Mouse (Mus musculus) liver, embryonic 11.5 days (tissue): ENCODE results near the gene Peak1. TPM values are rescaled to one million over a fixed set of nuclear protein-coding genes. Genes with fewer than 3 reads are reported as not detected.
A peak's percentile ranks its signal among the peaks of the same experiment; 100 is the strongest.

Experiments used
- ATAC-seq: fragments of 200-750 bp; cut with Nextera tagmentation; replicated peaks from 2 replicates; pipeline ENCODE4 v1.8.0; 2017; ENCODE audit warnings: moderate number of reproducible peaks, mild to moderate bottlenecking, moderate TSS enrichment, moderate library complexity; ENCODE audit not compliant: low FRiP score
- DNase-seq: peaks from one replicate; pipeline ENCODE4 v3.0.0-alpha.2; 2017; ENCODE audit warnings: low spot score
- H3K27ac ChIP-seq: fragments of 300-500 bp; sonication (generic); 2 replicates; pipeline ENCODE4 v1.5.1; 2014; ENCODE audit warnings: mild to moderate bottlenecking, low read depth, low read length, control low read depth
- H3K27me3 ChIP-seq: fragments of 300-500 bp; sonication (generic); replicated peaks from 2 replicates; pipeline ENCODE4 v1.6.1; 2014; ENCODE audit warnings: low read length, mixed read lengths; ENCODE audit not compliant: control insufficient read depth, insufficient read depth
- H3K36me3 ChIP-seq: fragments of 300-500 bp; sonication (generic); 2 replicates; pipeline ENCODE4 v1.6.1; 2014; ENCODE audit warnings: mild to moderate bottlenecking, low read length, moderate library complexity, mixed read lengths; ENCODE audit not compliant: control insufficient read depth, insufficient read depth
- H3K4me1 ChIP-seq: fragments of 300-500 bp; sonication (generic); replicated peaks from 2 replicates; pipeline ENCODE4 v1.6.1; 2014; ENCODE audit warnings: low read length, mixed read lengths; ENCODE audit not compliant: control insufficient read depth, insufficient read depth
- H3K4me2 ChIP-seq: fragments of 300-500 bp; sonication (generic); 2 replicates; pipeline ENCODE4 v1.6.1; 2014; ENCODE audit warnings: mild to moderate bottlenecking, control low read depth, moderate library complexity
- H3K4me3 ChIP-seq: fragments of 300-500 bp; sonication (generic); 2 replicates; pipeline ENCODE4 v1.5.1; 2014; ENCODE audit warnings: low read depth, low read length, control low read depth
- H3K9ac ChIP-seq: fragments of 300-500 bp; sonication (generic); 2 replicates; pipeline ENCODE4 v1.6.1; 2014; ENCODE audit warnings: low read depth, low read length, control low read depth
- H3K9me3 ChIP-seq: fragments of 300-500 bp; sonication (generic); 2 replicates; pipeline ENCODE4 v1.6.1; 2016; ENCODE audit warnings: low read length, inconsistent platforms, mixed read lengths; ENCODE audit not compliant: control insufficient read depth
- WGBS: fragments of 180-500 bp; shearing (Covaris S2); extraction: QIAGEN DNeasy Blood & Tissue Kit; methylation state at CpG from one replicate; pipeline ENCODE4 v1.1.7; 2014; 5-methylcytosine and 5-hydroxymethylcytosine counted together
- polyA plus RNA-seq: library from polyadenylated mRNA; unstranded; fragments of >200 nt; fragmentation: Nextera tagmentation; extraction: Ambion mirVana; gene quantifications from 2 replicates; pipeline ENCODE4 v1.2.1, GENCODE M21; 2014

Peak1 gene
- polyA plus RNA-seq, 1 experiment from 2014 or later = 10.0 TPM

DNA sequence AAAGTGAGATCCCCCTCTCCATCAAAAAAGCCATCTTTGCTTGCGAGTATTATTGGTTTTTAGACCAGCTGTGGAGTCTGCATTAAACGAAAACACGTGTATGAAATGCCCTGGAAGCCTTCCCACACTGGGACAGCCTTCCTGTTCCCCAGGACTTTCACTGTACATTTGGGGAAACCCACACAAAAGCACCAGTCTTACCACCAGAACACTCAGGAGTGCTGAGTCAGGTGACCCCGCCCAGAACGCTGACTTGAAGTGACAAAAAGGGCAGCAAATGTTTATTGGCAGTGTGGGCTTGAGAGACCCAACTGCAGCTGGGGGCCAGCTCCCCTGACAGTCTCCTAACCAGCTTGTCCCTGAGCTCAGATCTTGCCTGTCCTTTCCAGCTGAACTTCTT is 251.7 kb downstream of the Peak1 start:
- no peaks in the 10 kb centered on the region for H3K36me3 ChIP-seq
- no peak for ATAC-seq
- no peak for DNase-seq
- WGBS = 45% methylated on average over 5 of the region's 5 CpGs
- peaks cover 10% of the 10 kb centered on the region for H3K4me1 ChIP-seq
- no peak overlapping the region for H3K27ac ChIP-seq
- no peak overlapping the region for H3K4me3 ChIP-seq
- H3K9me3 ChIP-seq = no peaks in the 10 kb centered on the region
- peaks cover 3% of the 10 kb centered on the region; the same call in 1 of the 2 replicates for H3K27me3 ChIP-seq
- no peak overlapping the region for H3K4me2 ChIP-seq
- no peak overlapping the region for H3K9ac ChIP-seq

DNA sequence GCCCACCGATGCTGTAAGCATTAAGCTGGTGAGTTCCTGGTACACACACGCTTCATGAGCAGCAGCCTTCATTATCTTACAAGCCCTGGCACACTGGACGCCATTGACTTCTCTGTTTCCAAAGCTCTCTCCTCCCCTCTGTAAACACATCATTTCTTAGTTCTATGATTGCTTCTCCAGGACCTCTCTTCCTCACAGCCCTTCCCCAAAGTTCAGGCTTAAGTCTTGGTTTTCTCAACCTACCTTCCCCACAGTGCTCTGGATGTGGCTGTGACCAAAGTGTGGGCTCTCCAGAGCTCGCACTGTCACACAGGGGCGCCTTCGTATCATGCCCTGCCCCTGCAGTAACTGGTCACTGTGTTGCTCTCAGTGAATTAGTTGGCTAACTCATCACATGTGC is 252.5 kb downstream of the Peak1 start, which contains the start of gene Tspan3:
Gene Tspan3 (minus strand): TSS at position 101 of the 400 bp plus-strand sequence.
- Histone ChIP-seq H3K9ac (no peak within 1 kb of the TSS), H3K27ac (no peak within 1 kb of the TSS), H3K4me2 (no peak within 1 kb of the TSS), H3K27me3 (peaks cover 3% of the 10 kb centered on the region; the same call in 1 of the 2 replicates), H3K4me3 (no peak within 1 kb of the TSS), H3K9me3 (no peaks in the 10 kb centered on the region), H3K36me3 (no peaks in the 10 kb centered on the region), H3K4me1 (peaks cover 11% of the 10 kb centered on the region)
- 89% methylated on average over 6 of the region's 6 CpGs for WGBS
- DNase-seq (no peak), ATAC-seq (no peak)

DNA sequence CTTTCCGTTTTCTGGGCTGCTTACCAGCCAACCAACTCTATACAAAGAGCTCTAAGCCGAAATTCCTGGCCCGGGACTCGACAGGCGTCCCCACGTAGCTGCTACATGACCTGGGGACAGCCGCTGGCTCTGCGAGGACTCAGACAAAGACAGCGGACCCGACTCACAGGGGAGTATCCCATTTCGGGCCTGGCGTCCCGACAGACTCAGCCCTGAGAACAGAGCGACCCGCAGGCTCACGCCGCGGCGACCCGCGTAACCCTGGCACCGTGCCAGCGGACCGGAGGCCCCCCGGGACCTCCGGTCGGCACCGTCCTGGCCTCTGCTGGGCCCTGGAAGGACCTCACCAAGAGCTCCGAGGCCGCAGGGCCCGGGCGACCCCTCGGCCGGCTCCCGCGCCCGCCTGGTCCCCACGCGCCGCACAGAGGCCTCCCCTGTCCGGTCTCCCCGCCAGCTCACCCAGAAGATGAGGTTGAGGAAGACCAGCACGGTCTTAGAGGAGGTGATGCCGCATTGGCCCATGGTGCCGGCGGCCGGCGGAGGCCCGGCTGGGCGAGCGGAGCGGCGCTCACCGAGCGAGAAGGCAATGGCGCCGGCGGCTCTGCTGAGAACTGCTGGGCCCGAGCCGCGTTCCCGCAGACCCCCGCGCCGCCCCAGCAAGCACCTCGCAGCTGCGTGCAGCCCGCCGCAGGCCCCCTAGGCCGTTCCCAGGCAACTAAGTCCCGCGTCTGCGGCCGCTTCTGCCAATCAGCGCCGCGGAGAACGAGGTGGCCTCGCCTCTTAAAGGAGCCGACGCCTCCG is 257.3 kb downstream of the Peak1 start:
- under 1% methylated on average over 77 of the region's 82 CpGs for WGBS
- Histone ChIP-seq H3K4me3 (peak overlapping the region; percentile 97), H3K27ac (peak overlapping the region; percentile 81), H3K9ac (peak overlapping the region; percentile 96), H3K27me3 (peaks cover 3% of the 10 kb centered on the region; the same call in 1 of the 2 replicates), H3K4me2 (peak overlapping the region; percentile 78), H3K9me3 (no peaks in the 10 kb centered on the region), H3K4me1 (peaks cover 18% of the 10 kb centered on the region), H3K36me3 (no peaks in the 10 kb centered on the region)
- peak; percentile 96 for ATAC-seq
- DNase-seq = peak; percentile 83

DNA sequence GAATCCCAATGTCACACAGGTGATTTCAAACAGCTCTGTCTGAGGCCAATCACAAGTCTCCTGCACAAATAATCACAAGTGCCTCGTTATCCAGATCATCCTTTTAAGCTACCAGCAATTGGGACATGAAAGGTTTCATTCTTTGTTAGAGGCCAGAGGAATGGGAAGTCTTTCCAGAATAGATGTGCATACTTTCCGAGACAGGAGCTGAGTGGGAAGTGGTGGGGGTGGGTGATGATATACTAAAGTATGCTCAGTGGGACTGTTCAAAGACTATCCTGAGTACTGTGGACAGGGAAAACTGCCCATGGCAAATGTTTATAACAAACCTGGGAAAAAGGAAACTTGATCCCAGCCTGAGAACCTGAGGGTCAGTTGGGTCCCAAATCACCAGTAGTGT is 258.4 kb downstream of the Peak1 start:
- Histone ChIP-seq H3K36me3 (no peaks in the 10 kb centered on the region), H3K4me1 (peaks cover 16% of the 10 kb centered on the region), H3K4me2 (peak overlapping the region; percentile 78), H3K27ac (no peak overlapping the region), H3K4me3 (peak overlapping the region; percentile 97), H3K9ac (no peak overlapping the region), H3K27me3 (peaks cover 3% of the 10 kb centered on the region; the same call in 1 of the 2 replicates), H3K9me3 (no peaks in the 10 kb centered on the region)
- DNase-seq = no peak
- ATAC-seq = no peak
- 31% methylated on average over 2 of the region's 2 CpGs for WGBS

DNA sequence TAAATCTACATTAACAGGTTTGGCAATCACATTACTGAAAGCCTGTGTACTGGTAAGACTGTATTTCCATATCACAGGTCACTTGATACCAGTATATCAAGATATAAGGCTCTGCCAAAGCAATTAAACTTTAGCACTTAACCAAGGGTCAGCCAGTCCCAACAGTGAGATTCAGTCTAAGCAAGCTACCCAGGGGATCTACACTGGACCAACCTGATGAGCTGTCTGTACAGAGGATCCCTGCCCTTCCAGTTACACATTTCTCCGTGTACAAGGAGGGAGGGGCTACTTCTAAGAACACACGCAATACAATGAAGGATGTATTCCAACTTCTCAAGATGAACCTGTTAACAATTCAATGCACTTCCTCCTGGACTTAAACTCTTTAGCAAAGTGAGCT is 259.8 kb downstream of the Peak1 start:
- Histone ChIP-seq H3K27ac (no peak overlapping the region), H3K4me2 (no peak overlapping the region), H3K27me3 (peaks cover 3% of the 10 kb centered on the region; the same call in 1 of the 2 replicates), H3K36me3 (no peaks in the 10 kb centered on the region), H3K9ac (no peak overlapping the region), H3K9me3 (no peaks in the 10 kb centered on the region), H3K4me3 (no peak overlapping the region), H3K4me1 (peaks cover 22% of the 10 kb centered on the region)
- WGBS = 76% methylated on average over 2 of the region's 2 CpGs
- no peak for ATAC-seq
- DNase-seq = no peak

DNA sequence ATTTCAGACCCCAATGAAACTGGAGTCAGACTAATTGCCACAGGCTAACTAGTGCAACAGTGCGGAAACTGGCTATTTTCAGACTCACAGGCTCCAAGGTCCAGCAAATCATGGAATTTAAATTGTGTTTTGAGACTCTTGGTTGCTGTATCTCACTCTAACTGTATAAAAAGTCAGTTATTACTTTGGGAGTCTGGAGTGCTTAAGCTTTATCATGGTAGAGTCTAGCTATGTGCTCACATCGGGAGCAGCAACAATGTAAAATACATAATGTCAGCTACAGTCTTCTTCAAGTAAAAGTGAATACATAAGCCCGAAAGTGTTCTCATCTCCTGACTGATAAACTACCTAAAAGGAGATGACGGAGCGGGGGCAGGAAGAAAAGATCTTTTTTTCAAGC is 263.3 kb downstream of the Peak1 start:
- Histone ChIP-seq H3K27ac (no peak overlapping the region), H3K4me1 (peaks cover 16% of the 10 kb centered on the region), H3K9me3 (no peaks in the 10 kb centered on the region), H3K27me3 (no peaks in the 10 kb centered on the region), H3K9ac (no peak overlapping the region), H3K36me3 (no peaks in the 10 kb centered on the region), H3K4me2 (no peak overlapping the region), H3K4me3 (no peak overlapping the region)
- DNase-seq (no peak), ATAC-seq (no peak)
- WGBS = 89% methylated on average over 5 of the region's 5 CpGs

DNA sequence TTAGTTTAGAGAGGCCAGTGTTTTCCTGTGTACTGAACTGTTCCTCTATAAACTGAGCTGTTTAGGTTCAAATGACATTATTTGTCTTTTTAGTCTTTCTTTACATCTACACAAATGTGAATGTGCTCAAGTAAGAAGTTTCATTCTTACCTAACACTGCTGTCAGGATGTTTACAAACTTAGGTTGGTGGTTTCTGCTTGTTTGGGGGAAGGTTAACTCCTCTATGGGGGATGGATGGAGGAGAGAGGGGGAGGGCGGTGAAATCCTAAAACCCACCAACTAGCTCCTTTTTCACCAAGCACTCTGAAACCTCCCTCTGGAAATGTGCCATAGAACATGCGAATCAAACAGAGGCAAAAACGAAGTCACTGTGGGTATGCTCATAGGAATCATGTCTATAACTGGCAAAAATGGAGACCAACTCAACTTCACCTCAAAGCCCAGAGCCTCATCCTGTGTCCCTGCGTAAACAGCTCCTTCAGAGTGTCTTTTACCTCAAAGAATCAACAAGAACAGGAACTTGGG is 265.3 kb downstream of the Peak1 start:
- no peaks in the 10 kb centered on the region for H3K27me3 ChIP-seq
- H3K27ac ChIP-seq = no peak overlapping the region
- DNase-seq (no peak), ATAC-seq (no peak)
- H3K4me2 ChIP-seq = no peak overlapping the region
- no peaks in the 10 kb centered on the region for H3K36me3 ChIP-seq
- no peaks in the 10 kb centered on the region for H3K9me3 ChIP-seq
- H3K4me1 ChIP-seq = peaks cover 10% of the 10 kb centered on the region
- WGBS = 75% methylated on average over 4 of the region's 4 CpGs
- H3K4me3 ChIP-seq = no peak overlapping the region
- H3K9ac ChIP-seq = no peak overlapping the region

DNA sequence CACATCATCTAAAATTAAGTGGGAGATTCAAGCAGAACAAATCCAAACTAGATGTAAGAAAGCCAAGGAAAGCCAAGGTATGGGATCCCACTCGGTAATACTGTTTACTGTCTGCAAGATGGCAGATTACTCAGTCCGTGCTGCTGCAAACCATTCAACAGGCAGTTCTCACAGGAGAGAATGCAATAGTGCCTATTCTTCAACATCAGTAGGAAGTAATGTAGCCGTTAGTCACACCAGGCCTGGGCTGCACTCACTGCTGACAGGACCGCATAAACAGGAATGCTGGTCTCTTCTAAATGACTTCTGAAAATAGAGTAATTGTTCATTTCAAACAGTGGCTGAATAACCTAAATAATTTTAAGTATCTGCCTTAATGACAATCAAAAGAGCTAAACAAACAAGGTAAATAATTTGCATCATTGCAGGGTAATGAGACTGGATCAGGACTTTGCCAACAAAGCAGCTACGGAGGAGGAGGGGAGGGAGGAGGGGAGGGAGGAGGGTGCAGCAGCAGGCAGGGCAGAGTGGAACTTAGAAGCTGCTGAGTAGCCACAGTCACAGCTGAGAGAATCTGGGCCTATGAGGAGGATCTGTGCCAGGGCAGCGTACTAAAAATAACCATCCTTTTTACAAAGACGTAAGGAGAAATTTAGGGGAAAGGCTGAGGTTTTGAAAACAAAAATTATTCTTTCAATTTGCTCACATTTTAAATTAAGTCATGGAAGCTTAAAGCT is 266.0 kb downstream of the Peak1 start:
- H3K4me3 ChIP-seq = no peak overlapping the region
- H3K9ac ChIP-seq = no peak overlapping the region
- WGBS = 74% methylated on average over 7 of the region's 7 CpGs
- no peak for DNase-seq
- no peak for ATAC-seq
- H3K27ac ChIP-seq = no peak overlapping the region
- H3K27me3 ChIP-seq = no peaks in the 10 kb centered on the region
- H3K9me3 ChIP-seq = no peaks in the 10 kb centered on the region
- H3K4me1 ChIP-seq = peaks cover 10% of the 10 kb centered on the region
- no peak overlapping the region for H3K4me2 ChIP-seq
- no peaks in the 10 kb centered on the region for H3K36me3 ChIP-seq
